Mouse (Mus musculus) left cerebral cortex, postnatal 36 days (tissue): ENCODE measurements around the gene Akt3. TPM values are rescaled to one million over a fixed set of nuclear protein-coding genes. Genes with fewer than 3 reads are reported as not detected.
A peak's percentile ranks its signal among the peaks of the same experiment; 100 is the strongest.

Experiments
- DNase-seq, 2 experiments: peaks; one replicate each; pipeline ENCODE4 v3.0.0; 2021 to 2022; ENCODE audit warnings: low spot score in 2 of 2, mixed read lengths in 1 of 2
- intact Hi-C: fragments of 180-260 bp; cut with DNase I; formaldehyde crosslinking; loops from one replicate; pipeline ENCODE4 v1.15.1; 2025
- total RNA-seq, 2 experiments: library from RNA; stranded (reverse); gene quantifications; 2 replicates each; pipeline ENCODE4 v1.2.3; 2021

Akt3 gene
- 100 to 1,000 TPM; 215 to 242 TPM for total RNA-seq

GRCm38 (mm10) chr1:177258034-177258342 lies at the start of gene Akt3:
Akt3 (minus strand) TSS chr1:177258203.
- peak in 1 of 2 experiments; percentile 50 for DNase-seq
- intact Hi-C loops: loop anchor here (5.0 kb wide), 4 partner anchors 49 to 184 kb away; partner anchors contain the start of gene Zbtb18

- DNase-seq: peak; percentile 31 to 47
- intact Hi-C loops: loop anchor here (5.0 kb wide), 2 partner anchors 40 to 50 kb away; partner anchors contain the start of gene Akt3
Measured at GRCm38 (mm10) chr1:177307549-177307948, 49.5 kb upstream of the Akt3 start.

GRCm38 (mm10) chr1:177298231-177298630 lies 40.2 kb upstream of the Akt3 start:
- intact Hi-C loops: no loop called here
- DNase-seq: no peak

- intact Hi-C loops: no loop called here
- DNase-seq: no peak
Measured at GRCm38 (mm10) chr1:177286764-177287163, 28.8 kb upstream of the Akt3 start.

- intact Hi-C loops: no loop called here
- DNase-seq: no peak
Measured at GRCm38 (mm10) chr1:177281925-177282324, 23.9 kb upstream of the Akt3 start.

- intact Hi-C loops: no loop called here
Measured at GRCm38 (mm10) chr1:177277361-177277760, 19.4 kb upstream of the Akt3 start.

GRCm38 (mm10) chr1:177267645-177268044 lies 9.6 kb upstream of the Akt3 start:
- intact Hi-C loops: loop anchor here (10.0 kb wide), 1 partner anchor 417 kb away; no protein-coding TSS in a partner anchor
- DNase-seq: no peak

More at GRCm38 (mm10) chr1:177277361-177277760, 19.4 kb upstream of the Akt3 start:
- no peak for DNase-seq

GRCm38 (mm10) chr1:177262926-177263325 lies 4.9 kb upstream of the Akt3 start:
- no peak for DNase-seq
- intact Hi-C loops: loop anchor here (10.0 kb wide), 1 partner anchor 422 kb away; no protein-coding TSS in a partner anchor

- DNase-seq: no peak
- intact Hi-C loops: loop anchor here (10.0 kb wide), 1 partner anchor 424 kb away; no protein-coding TSS in a partner anchor
Measured at GRCm38 (mm10) chr1:177260796-177261195, 2.8 kb upstream of the Akt3 start.

- no peak for DNase-seq
- intact Hi-C loops: loop anchor here (5.0 kb wide), 4 partner anchors 48 to 183 kb away; partner anchors contain the start of gene Zbtb18
Measured at GRCm38 (mm10) chr1:177259038-177259600, 1.1 kb upstream of the Akt3 start.

GRCm38 (mm10) chr1:177258343-177259037 lies 487 bp upstream of the Akt3 start:
- DNase-seq: peak; percentile 76 to 81
- intact Hi-C loops: loop anchor here (5.0 kb wide), 4 partner anchors 49 to 184 kb away; partner anchors contain the start of gene Zbtb18

GRCm38 (mm10) chr1:177257178-177258033 lies 597 bp downstream of the Akt3 start:
- peak; percentile 80 to 84 for DNase-seq
- intact Hi-C loops: loop anchor here (2.0 to 5.0 kb wide), 5 partner anchors 50 to 445 kb away; partner anchors contain the start of gene Zbtb18

GRCm38 (mm10) chr1:177248638-177249037 lies 9.4 kb downstream of the Akt3 start:
- intact Hi-C loops: no loop called here
- peak in 1 of 2 experiments; percentile 11 for DNase-seq

GRCm38 (mm10) chr1:177238368-177238767 lies 19.6 kb downstream of the Akt3 start:
- no peak for DNase-seq
- intact Hi-C loops: no loop called here

- DNase-seq: no peak
- intact Hi-C loops: no loop called here
Measured at GRCm38 (mm10) chr1:177236695-177237094, 21.3 kb downstream of the Akt3 start.

GRCm38 (mm10) chr1:177236249-177236648 lies 21.8 kb downstream of the Akt3 start:
- intact Hi-C loops: no loop called here
- no peak for DNase-seq

GRCm38 (mm10) chr1:177234462-177234861 lies 23.5 kb downstream of the Akt3 start:
- intact Hi-C loops: no loop called here
- DNase-seq: no peak

GRCm38 (mm10) chr1:177231122-177231521 lies 26.9 kb downstream of the Akt3 start:
- intact Hi-C loops: no loop called here
- DNase-seq: no peak

GRCm38 (mm10) chr1:177198978-177199377 lies 59.0 kb downstream of the Akt3 start:
- DNase-seq: no peak
- intact Hi-C loops: loop anchor here (5.0 kb wide), 1 partner anchor 488 kb away; no protein-coding TSS in a partner anchor

- no peak for DNase-seq
- intact Hi-C loops: loop anchor here (5.0 kb wide), 1 partner anchor 492 kb away; no protein-coding TSS in a partner anchor
Measured at GRCm38 (mm10) chr1:177195224-177195623, 62.8 kb downstream of the Akt3 start.
